ENCODE assay signal across 12 mouse cellular contexts in the genomic region with DNA sequence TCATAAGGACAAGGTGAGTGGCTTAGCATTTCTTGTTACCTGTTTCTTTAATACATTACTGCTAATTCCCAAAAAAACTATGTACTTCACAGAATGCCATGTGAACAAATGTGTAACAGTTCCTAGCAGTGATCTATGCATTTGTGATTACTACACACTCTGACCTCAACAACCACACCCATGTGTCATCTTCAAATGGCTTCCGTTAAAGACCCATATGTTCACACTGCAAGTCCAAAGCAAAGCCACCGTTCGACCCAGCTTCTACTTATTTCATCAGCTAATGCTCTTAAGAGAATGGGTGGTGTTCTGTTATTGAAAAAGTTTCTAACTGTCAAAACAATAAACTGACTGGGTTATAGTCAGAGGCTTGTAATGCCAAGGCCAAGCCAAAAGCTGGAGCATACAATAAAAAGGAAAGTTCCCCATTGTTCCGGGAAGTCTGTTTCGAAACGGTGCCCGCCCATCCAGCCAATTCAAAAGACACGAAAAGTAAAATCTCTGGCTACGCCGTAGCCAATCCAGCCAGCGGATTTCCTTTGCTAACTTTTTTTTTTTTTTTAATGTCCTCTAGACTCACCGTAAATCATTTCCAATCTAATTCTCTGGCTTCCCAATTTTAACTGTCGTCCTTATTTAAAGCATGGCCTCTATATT.
DNase-seq lines count a peak whose midpoint lies in the region; ATAC-seq and TF ChIP-seq lines count a peak whose summit lies in the region.
"Had no signal": no experiment of that assay in that cellular context is flagged by ENCODE, and none has a peak within 500 bp of the region (broad histone marks: within the 10 kb centered on the region; RNA-seq: fewer than 3 reads in every experiment).

No protein-coding gene starts in this region.

- H3K27me3 ChIP-seq in midbrain, postnatal 0 days (ENCODE audit: insufficient read depth, low read length) = no peaks in the 10 kb centered on the region
- no peaks in the 10 kb centered on the region for H3K27me3 ChIP-seq in hindbrain, embryonic 11.5 days (ENCODE audit: control insufficient read depth, insufficient read depth, low read length)
- H3K27me3 ChIP-seq in hindbrain, embryonic 16.5 days (replicated peaks; ENCODE audit: control insufficient read depth, insufficient read depth, low read length) = no peaks in the 10 kb centered on the region
- H3K27me3 ChIP-seq: lung, embryonic 15.5 days; stomach, embryonic 15.5 days had no signal

- peak overlapping the region; percentile 22 for H3K4me3 ChIP-seq in gastrocnemius, adult 2 months
- H3K4me3 ChIP-seq in midbrain, postnatal 0 days (ENCODE audit: low read depth, low read length) = no peak overlapping the region
- H3K4me3 ChIP-seq in hindbrain, embryonic 11.5 days (ENCODE audit: low read depth, low read length) = no peak overlapping the region
- H3K4me3 ChIP-seq in hindbrain, embryonic 16.5 days (ENCODE audit: low read length) = no peak overlapping the region
- H3K4me3 ChIP-seq: forebrain, embryonic 10.5 days; lung, embryonic 15.5 days; stomach, embryonic 15.5 days had no signal

- intact Hi-C loops in gastrocnemius, adult 2 months (cut with DNase I) = no loop called here
- intact Hi-C loops in heart, postnatal 25 days (cut with DNase I) = no loop called here

- no peak for ATAC-seq in midbrain, postnatal 0 days (ENCODE audit: low FRiP score)
- no peak for ATAC-seq in hindbrain, embryonic 11.5 days (ENCODE audit: low FRiP score)
- no peak for ATAC-seq in hindbrain, embryonic 16.5 days
- ATAC-seq: CD4-positive, CD25-positive, alpha-beta regulatory T cell, adult 4 months had no signal

- no peak for TF ChIP-seq CTCF in gastrocnemius, adult 2 months (IDR thresholded peaks at IDR 0.05)
- TF ChIP-seq CTCF in midbrain, postnatal 0 days (IDR thresholded peaks at IDR 0.05) = no peak

- H3K36me3 ChIP-seq in midbrain, postnatal 0 days (ENCODE audit: insufficient read depth, low read length) = no peaks in the 10 kb centered on the region
- H3K36me3 ChIP-seq in hindbrain, embryonic 11.5 days (ENCODE audit: control insufficient read depth, insufficient read depth, low read length) = no peaks in the 10 kb centered on the region
- H3K36me3 ChIP-seq in hindbrain, embryonic 16.5 days (ENCODE audit: control insufficient read depth, insufficient read depth, low read length) = no peaks in the 10 kb centered on the region
- H3K36me3 ChIP-seq: forebrain, embryonic 10.5 days; lung, embryonic 15.5 days; stomach, embryonic 15.5 days had no signal

- no peak overlapping the region for H3K4me2 ChIP-seq in midbrain, postnatal 0 days (ENCODE audit: low read depth, low read length, poor library complexity, severe bottlenecking)
- H3K4me2 ChIP-seq in hindbrain, embryonic 11.5 days (replicated peaks; ENCODE audit: low read depth, low read length) = no peak overlapping the region
- H3K4me2 ChIP-seq in hindbrain, embryonic 16.5 days (ENCODE audit: low read length) = no peak overlapping the region
- H3K4me2 ChIP-seq: lung, embryonic 15.5 days; stomach, embryonic 15.5 days had no signal

- H3K4me1 ChIP-seq in midbrain, postnatal 0 days (ENCODE audit: insufficient read depth, low read length) = peaks cover 2% of the 10 kb centered on the region; the same call in 1 of the 2 replicates
- H3K4me1 ChIP-seq in hindbrain, embryonic 11.5 days (replicated peaks; ENCODE audit: control insufficient read depth, insufficient read depth, low read length) = no peaks in the 10 kb centered on the region
- peaks cover 6% of the 10 kb centered on the region for H3K4me1 ChIP-seq in hindbrain, embryonic 16.5 days (ENCODE audit: control insufficient read depth, insufficient read depth, low read depth, low read length)

- H3K27ac ChIP-seq in gastrocnemius, adult 2 months = peak overlapping the region; percentile 67
- no peak overlapping the region for H3K27ac ChIP-seq in midbrain, postnatal 0 days (ENCODE audit: low read depth, low read length)
- H3K27ac ChIP-seq in hindbrain, embryonic 11.5 days (ENCODE audit: low read depth, low read length) = no peak overlapping the region
- no peak overlapping the region for H3K27ac ChIP-seq in hindbrain, embryonic 16.5 days (ENCODE audit: low read depth, low read length)
- H3K27ac ChIP-seq: forebrain, embryonic 10.5 days; lung, embryonic 15.5 days; stomach, embryonic 15.5 days had no signal

- WGBS in midbrain, postnatal 0 days = 65% methylated on average over 13 of the region's 13 CpGs
- WGBS in hindbrain, embryonic 11.5 days = 73% methylated on average over 13 of the region's 13 CpGs
- 60% methylated on average over 13 of the region's 13 CpGs for WGBS in hindbrain, embryonic 16.5 days

- H3K9me3 ChIP-seq in midbrain, postnatal 0 days (ENCODE audit: low read length) = no peaks in the 10 kb centered on the region
- no peaks in the 10 kb centered on the region for H3K9me3 ChIP-seq in hindbrain, embryonic 11.5 days (ENCODE audit: control insufficient read depth, low read length)
- no peaks in the 10 kb centered on the region for H3K9me3 ChIP-seq in hindbrain, embryonic 16.5 days (ENCODE audit: control insufficient read depth, low read length)
- H3K9me3 ChIP-seq: forebrain, embryonic 10.5 days; lung, embryonic 15.5 days; stomach, embryonic 15.5 days had no signal

- DNase-seq in gastrocnemius, adult 2 months = peak; percentile 43
- DNase-seq in gastrocnemius, postnatal 25 days = no peak
- DNase-seq in B cell, adult 2 months = peak; percentile 32 to 41
- peak; percentile 13 for DNase-seq in heart, postnatal 25 days (ENCODE audit: low spot score)
- DNase-seq in lung, postnatal 10 days = peak; percentile 51
- DNase-seq in midbrain, postnatal 0 days (ENCODE audit: low spot score) = no peak
- no peak for DNase-seq in hindbrain, embryonic 11.5 days (ENCODE audit: low spot score)

- no peak overlapping the region for H3K9ac ChIP-seq in midbrain, postnatal 0 days (replicated peaks; ENCODE audit: low read length, poor library complexity, severe bottlenecking)
- no peak overlapping the region for H3K9ac ChIP-seq in hindbrain, embryonic 11.5 days (ENCODE audit: low read depth, low read length)
- H3K9ac ChIP-seq in hindbrain, embryonic 16.5 days (ENCODE audit: low read depth, low read length) = no peak overlapping the region
- H3K9ac ChIP-seq: lung, embryonic 15.5 days; stomach, embryonic 15.5 days had no signal

Comparison
In these comparisons a context has a peak if more than half of its experiments do, and no peak if none do; other contexts are left out.
1. DNase-seq: peak in gastrocnemius, adult 2 months (single experiment), B cell, adult 2 months (2 of 2), heart, postnatal 25 days (single experiment) and lung, postnatal 10 days (single experiment); none in gastrocnemius, postnatal 25 days (single experiment), midbrain, postnatal 0 days (single experiment) and hindbrain, embryonic 11.5 days (single experiment).